Mouse (Mus musculus): ENCODE measurements around the gene Adk. TPM values are rescaled to one million over a fixed set of nuclear protein-coding genes. Genes with fewer than 3 reads are reported as not detected.

The Adk gene
- total and polyA plus RNA-seq, 3 experiments: 47.9 to 129 (median 59.0) TPM

GRCm38 (mm10) chr14:21192749-21193148, 140.4 kb downstream of the Adk start:
- H3K9me3 ChIP-seq (replicated peaks; ENCODE audit: low read length): no peaks in the 10 kb centered on the region
- TF ChIP-seq PAX5 (IDR thresholded peaks at IDR 0.05; ENCODE audit: low read length) (no peak), KAT2A (IDR thresholded peaks at IDR 0.05; ENCODE audit: insufficient replicate concordance, low read length) (no peak), SMC3 (IDR thresholded peaks at IDR 0.05; ENCODE audit: low read depth, low read length) (no peak), MXI1 (IDR thresholded peaks at IDR 0.05; ENCODE audit: low read depth, low read length) (no peak), TBP (conservative IDR thresholded peaks at IDR 0.05; ENCODE audit: low read depth, low read length) (no peak), TCF12 (IDR thresholded peaks at IDR 0.05; ENCODE audit: low read depth, low read length) (no peak), USF1 (IDR thresholded peaks at IDR 0.05; ENCODE audit: low read depth, low read length) (no peak), MYC (IDR thresholded peaks at IDR 0.05; ENCODE audit: low read depth, low read length) (no peak), RCOR1 (conservative IDR thresholded peaks at IDR 0.05; ENCODE audit: low read depth, low read length) (no peak), ZNF384 (IDR thresholded peaks at IDR 0.05; ENCODE audit: low read depth, low read length) (no peak), ZMIZ1 (IDR thresholded peaks at IDR 0.05; ENCODE audit: low read depth, low read length) (no peak), USF2 (conservative IDR thresholded peaks at IDR 0.05; ENCODE audit: low read depth, low read length) (no peak), POLR2A (IDR thresholded peaks at IDR 0.05; ENCODE audit: low read depth, low read length) (no peak), CTCF (conservative IDR thresholded peaks at IDR 0.05 in 1 of 2, IDR thresholded peaks at IDR 0.05 in 1 of 2; ENCODE audit: low read depth in 2 of 2, low read length in 2 of 2) (no peak), JUN (IDR thresholded peaks at IDR 0.05; ENCODE audit: insufficient read depth, low read depth, low read length) (no peak), BHLHE40 (IDR thresholded peaks at IDR 0.05; ENCODE audit: low read depth, low read length) (no peak)
- no peak for DNase-seq (ENCODE audit: extremely low read depth)
- no peak overlapping the region for H3K27ac ChIP-seq (ENCODE audit: insufficient read depth, low read depth)
- no peaks in the 10 kb centered on the region for H3K27me3 ChIP-seq (replicated peaks)
- H3K4me3 ChIP-seq (replicated peaks in 1 of 3; ENCODE audit: low read depth in 2 of 3, low read length in 2 of 3, poor library complexity in 1 of 3): no peak overlapping the region
- no peaks in the 10 kb centered on the region for H3K79me2 ChIP-seq (replicated peaks; ENCODE audit: control insufficient read depth, extremely low read depth, insufficient read depth, poor library complexity, severe bottlenecking)
- no peak overlapping the region for H3K9ac ChIP-seq (ENCODE audit: insufficient read depth, low read depth)
- H3K4me2 ChIP-seq (ENCODE audit: insufficient read depth, low read depth, poor library complexity, severe bottlenecking): no peak overlapping the region
- dilution Hi-C loops (cut with MboI; ENCODE audit: extremely low pct_ligation_motif_present, extremely low pct_unique_long_range_greater_than_20kb, low sequenced_read_pairs) (no loop called here), in situ Hi-C loops (cut with MboI; ENCODE audit: low pct_ligation_motif_present, low pct_unique_long_range_greater_than_20kb, low sequenced_read_pairs) (no loop called here)
- H3K4me1 ChIP-seq (ENCODE audit: control insufficient read depth in 1 of 2, insufficient read depth in 2 of 2): peaks cover 3 to 14% of the 10 kb centered on the region in 2 experiments; a peak in 3 of 4 replicates
- H3K36me3 ChIP-seq (replicated peaks in 1 of 2; ENCODE audit: control insufficient read depth in 1 of 2, insufficient read depth in 1 of 2, low read length in 1 of 2): no peaks in the 10 kb centered on the region

GRCm38 (mm10) chr14:21194336-21194735, 142.0 kb downstream of the Adk start:
- dilution Hi-C loops (cut with MboI; ENCODE audit: extremely low pct_ligation_motif_present, extremely low pct_unique_long_range_greater_than_20kb, low sequenced_read_pairs): no loop called here
- Histone ChIP-seq H3K4me2 (ENCODE audit: insufficient read depth, low read depth, poor library complexity, severe bottlenecking) (0 out of 2 replicates have a peak overlapping the region, but pooled peaks have one; percentile 51), H3K4me3 (replicated peaks in 1 of 3; ENCODE audit: low read depth in 2 of 3, low read length in 2 of 3, poor library complexity in 1 of 3) (no peak overlapping the region), H3K9me3 (replicated peaks; ENCODE audit: low read length) (no peaks in the 10 kb centered on the region), H3K27me3 (replicated peaks) (no peaks in the 10 kb centered on the region), H3K9ac (ENCODE audit: insufficient read depth, low read depth) (peak overlapping the region; percentile 17), H3K79me2 (replicated peaks; ENCODE audit: control insufficient read depth, extremely low read depth, insufficient read depth, poor library complexity, severe bottlenecking) (no peaks in the 10 kb centered on the region), H3K4me1 (ENCODE audit: control insufficient read depth in 1 of 2, insufficient read depth in 2 of 2) (peaks cover 3 to 14% of the 10 kb centered on the region in 2 experiments; a peak in 3 of 4 replicates), H3K36me3 (replicated peaks in 1 of 2; ENCODE audit: control insufficient read depth in 1 of 2, insufficient read depth in 1 of 2, low read length in 1 of 2) (no peaks in the 10 kb centered on the region), H3K27ac (ENCODE audit: insufficient read depth, low read depth) (no peak overlapping the region)
- DNase-seq (ENCODE audit: extremely low read depth): peak; percentile 6
- in situ Hi-C loops (cut with MboI; ENCODE audit: low pct_ligation_motif_present, low pct_unique_long_range_greater_than_20kb, low sequenced_read_pairs): no loop called here
- TF ChIP-seq RCOR1 (conservative IDR thresholded peaks at IDR 0.05; ENCODE audit: low read depth, low read length) (no peak), BHLHE40 (IDR thresholded peaks at IDR 0.05; ENCODE audit: low read depth, low read length) (peak; percentile 64)

Data from CH12.LX (cell line).